Mouse (Mus musculus) cerebellum, adult 2 months (tissue): ENCODE results near the gene Rora.

Experiments used
- CTCF ChIP-seq: fragments of 200-500 bp; IDR thresholded peaks from 2 replicates; pipeline ENCODE4 v1.5.1; 2011; ENCODE audit warnings: low read depth, mild to moderate bottlenecking, control low read depth, low read length, moderate library complexity, borderline replicate concordance; ENCODE audit not compliant: insufficient read depth
- POLR2A ChIP-seq: fragments of 200-500 bp; IDR thresholded peaks from 2 replicates; pipeline ENCODE4 v1.6.1; 2011; ENCODE audit warnings: low read length, control low read depth, borderline replicate concordance; ENCODE audit not compliant: insufficient read depth

- TF ChIP-seq CTCF, result no peak
- TF ChIP-seq POLR2A, result no peak
These were observed 631.4 kb downstream of the Rora start for GRCm38 (mm10) chr9:69285011-69285410.
